Mouse (Mus musculus) inflammation-experienced regulatory T-cells, adult 6 months (primary cell): ENCODE measurements at regions not wholly inside any gene's neighbourhood (a gene's known extent, or its start where the extent isn't known, plus 50 kb on each side); places are given as distances from the start of the nearest gene placed in this dataset.

ENCODE experiments used
- ATAC-seq: one replicate; pipeline ENCODE4 v1.8.0; 2017

GRCm38 (mm10) chr1:181302151-181302550, 50.3 kb upstream of the Cnih3 start:
- ATAC-seq: no peak
